Mouse (Mus musculus) lung, embryonic 15.5 days (tissue): ENCODE data around the gene Grid2. TPM values are rescaled to one million over a fixed set of nuclear protein-coding genes. Genes with fewer than 3 reads are reported as not detected.
"Not testable (repeated sequence)": the region's sequence is repeated elsewhere in the genome, so short reads cannot be mapped to it uniquely, and the experiment has no call there.

Experiments
- ATAC-seq: fragments of 200-750 bp; cut with Nextera tagmentation; 2 replicates; pipeline ENCODE4 v1.8.0; 2017; ENCODE audit warnings: moderate number of reproducible peaks, borderline replicate concordance; ENCODE audit not compliant: low FRiP score, low TSS enrichment; ENCODE audit errors: extremely low read depth
- H3K27ac ChIP-seq: fragments of 300-500 bp; sonication (generic); 2 replicates; pipeline ENCODE4 v1.5.1; 2015; ENCODE audit warnings: moderate library complexity, mild to moderate bottlenecking, inconsistent platforms
- H3K27me3 ChIP-seq: fragments of 300-500 bp; sonication (generic); 2 replicates; pipeline ENCODE4 v1.6.1; 2015; ENCODE audit warnings: inconsistent platforms
- H3K36me3 ChIP-seq: fragments of 300-500 bp; sonication (generic); 2 replicates; pipeline ENCODE4 v1.6.1; 2015; ENCODE audit warnings: inconsistent platforms
- H3K4me1 ChIP-seq: fragments of 300-500 bp; sonication (generic); 2 replicates; pipeline ENCODE4 v1.6.1; 2015; ENCODE audit warnings: inconsistent platforms
- H3K4me2 ChIP-seq: fragments of 300-500 bp; sonication (generic); 2 replicates; pipeline ENCODE4 v1.6.1; 2015; ENCODE audit warnings: inconsistent platforms, mild to moderate bottlenecking, moderate library complexity
- H3K4me3 ChIP-seq: fragments of 300-500 bp; sonication (generic); 2 replicates; pipeline ENCODE4 v1.5.1; 2015; ENCODE audit warnings: mild to moderate bottlenecking, inconsistent platforms
- H3K9ac ChIP-seq: fragments of 300-500 bp; sonication (generic); 2 replicates; pipeline ENCODE4 v1.6.1; 2015; ENCODE audit warnings: inconsistent platforms
- H3K9me3 ChIP-seq: fragments of 300-500 bp; sonication (generic); 2 replicates; pipeline ENCODE4 v1.6.1; 2016; ENCODE audit warnings: inconsistent platforms
- WGBS: fragments of 180-500 bp; shearing (Covaris S2); methylation state at CpG from one replicate; pipeline ENCODE4 v1.1.7; 2015; 5-methylcytosine and 5-hydroxymethylcytosine counted together
- polyA plus RNA-seq: library from polyadenylated mRNA; unstranded; fragments of >200 nt; fragmentation: Nextera tagmentation; extraction: Ambion mirVana; gene quantifications from 2 replicates; pipeline ENCODE4 v1.2.1, GENCODE M21; 2015

Gene Grid2
- polyA plus RNA-seq, 1 experiment from 2014 or later = 1.1 TPM

- Histone ChIP-seq H3K4me2 (no peak overlapping the region), H3K27ac (no peak overlapping the region), H3K9ac (no peak overlapping the region), H3K27me3 (no peaks in the 10 kb centered on the region), H3K36me3 (no peaks in the 10 kb centered on the region), H3K9me3 (no peaks in the 10 kb centered on the region), H3K4me1 (no peaks in the 10 kb centered on the region), H3K4me3 (no peak overlapping the region)
- WGBS = 62% methylated on average over 1 of the region's 1 CpGs
- ATAC-seq = no peak
Measured at GRCm38 (mm10) chr6:63417534-63417933, 161.9 kb downstream of the Grid2 start.

GRCm38 (mm10) chr6:63432751-63433150 lies 177.1 kb downstream of the Grid2 start:
- no peak overlapping the region for H3K9ac ChIP-seq
- H3K4me2 ChIP-seq = no peak overlapping the region
- H3K36me3 ChIP-seq = no peaks in the 10 kb centered on the region
- ATAC-seq = no peak
- H3K27ac ChIP-seq = no peak overlapping the region
- no peak overlapping the region for H3K4me3 ChIP-seq
- 75% methylated on average over 2 of the region's 2 CpGs for WGBS
- H3K9me3 ChIP-seq = no peaks in the 10 kb centered on the region
- H3K27me3 ChIP-seq = no peaks in the 10 kb centered on the region
- H3K4me1 ChIP-seq = no peaks in the 10 kb centered on the region

GRCm38 (mm10) chr6:63448175-63448574 lies 192.5 kb downstream of the Grid2 start:
- 50% methylated on average over 2 of the region's 2 CpGs for WGBS
- no peak for ATAC-seq
- H3K27ac ChIP-seq = no peak overlapping the region

GRCm38 (mm10) chr6:63482141-63482540 lies 226.5 kb downstream of the Grid2 start:
- no peak for ATAC-seq
- WGBS = 60% methylated on average over 1 of the region's 1 CpGs
- no peaks in the 10 kb centered on the region for H3K36me3 ChIP-seq

More at GRCm38 (mm10) chr6:63448175-63448574, 192.5 kb downstream of the Grid2 start:
- Histone ChIP-seq H3K4me2 (no peak overlapping the region), H3K9me3 (no peaks in the 10 kb centered on the region), H3K9ac (no peak overlapping the region), H3K27me3 (no peaks in the 10 kb centered on the region), H3K4me1 (no peaks in the 10 kb centered on the region), H3K36me3 (no peaks in the 10 kb centered on the region), H3K4me3 (no peak overlapping the region)

DNA sequence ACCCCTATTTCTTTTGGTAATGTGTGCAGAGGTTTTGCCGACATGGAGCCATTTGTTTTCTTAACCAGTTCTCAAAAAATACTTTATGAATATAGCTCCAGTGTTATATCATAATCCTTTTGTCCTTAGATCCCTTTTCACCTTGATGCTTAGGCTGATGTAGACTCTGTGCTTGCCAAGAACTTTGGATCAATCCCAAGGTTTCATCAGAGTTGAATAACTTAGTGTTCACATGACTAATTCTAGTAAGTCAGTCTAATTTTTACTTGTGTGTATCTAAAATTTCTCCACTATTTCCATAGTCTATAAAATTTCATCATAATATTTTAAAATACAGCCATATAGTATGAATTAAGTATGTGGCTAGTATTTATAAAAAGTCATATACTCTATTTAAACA lies 259.3 kb downstream of the Grid2 start:
- H3K27me3 ChIP-seq = no peaks in the 10 kb centered on the region
- no peaks in the 10 kb centered on the region for H3K36me3 ChIP-seq
- H3K9ac ChIP-seq = no peak overlapping the region
- ATAC-seq = no peak
- H3K27ac ChIP-seq = no peak overlapping the region
- H3K4me2 ChIP-seq = no peak overlapping the region
- H3K4me1 ChIP-seq = no peaks in the 10 kb centered on the region
- H3K9me3 ChIP-seq = no peaks in the 10 kb centered on the region
- H3K4me3 ChIP-seq = no peak overlapping the region
- WGBS = 85% methylated on average over 1 of the region's 1 CpGs

More at GRCm38 (mm10) chr6:63482141-63482540, 226.5 kb downstream of the Grid2 start:
- H3K27ac ChIP-seq = no peak overlapping the region
- H3K9ac ChIP-seq = no peak overlapping the region
- no peak overlapping the region for H3K4me3 ChIP-seq
- no peaks in the 10 kb centered on the region for H3K4me1 ChIP-seq
- H3K27me3 ChIP-seq = no peaks in the 10 kb centered on the region
- H3K4me2 ChIP-seq = no peak overlapping the region
- no peaks in the 10 kb centered on the region for H3K9me3 ChIP-seq

DNA sequence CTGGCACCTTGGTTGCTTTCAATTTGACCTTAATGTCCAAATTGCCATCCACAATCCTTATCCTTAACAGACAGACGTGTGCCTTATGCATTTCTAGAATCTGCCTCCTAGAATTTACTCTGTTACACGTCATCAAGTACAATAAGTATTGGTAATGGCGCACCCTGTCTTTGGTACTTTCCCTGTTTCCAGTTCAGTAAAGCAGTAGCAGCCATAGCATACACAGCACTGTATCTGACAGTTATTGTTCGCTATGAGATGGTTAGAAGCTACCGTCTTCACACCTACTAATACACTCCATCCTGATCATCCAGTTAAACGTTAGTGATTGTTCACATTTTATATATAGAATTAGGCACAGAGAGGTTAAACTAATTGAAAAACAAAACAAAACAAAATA lies 260.3 kb downstream of the Grid2 start:
- Histone ChIP-seq H3K4me2 (no peak overlapping the region), H3K36me3 (no peaks in the 10 kb centered on the region), H3K27ac (no peak overlapping the region), H3K27me3 (no peaks in the 10 kb centered on the region), H3K4me1 (no peaks in the 10 kb centered on the region), H3K9me3 (no peaks in the 10 kb centered on the region), H3K4me3 (no peak overlapping the region), H3K9ac (no peak overlapping the region)
- no peak for ATAC-seq
- WGBS = 73% methylated on average over 6 of the region's 6 CpGs

DNA sequence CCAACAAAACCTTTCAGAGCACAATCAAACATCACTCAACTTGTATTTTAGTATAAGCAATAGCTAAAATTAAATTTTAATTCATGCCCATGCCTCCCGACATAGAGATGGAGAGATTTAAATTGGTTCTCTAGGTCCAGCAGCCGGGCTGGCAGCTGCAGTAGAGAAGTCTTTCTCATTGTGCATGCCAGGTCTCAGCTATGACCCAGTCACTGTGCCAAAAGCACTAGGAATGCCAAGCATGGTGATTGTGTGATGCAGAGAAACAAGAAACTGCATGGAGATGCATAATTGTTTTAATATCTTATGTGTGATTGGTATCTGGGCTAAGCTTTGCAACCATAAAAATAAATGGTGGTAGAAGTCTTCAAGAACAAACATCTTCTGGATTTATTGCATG lies 276.1 kb downstream of the Grid2 start:
- H3K9me3 ChIP-seq = no peaks in the 10 kb centered on the region
- 70% methylated on average over 2 of the region's 2 CpGs for WGBS
- ATAC-seq = no peak
- no peak overlapping the region for H3K27ac ChIP-seq
- H3K4me2 ChIP-seq = no peak overlapping the region
- no peaks in the 10 kb centered on the region for H3K36me3 ChIP-seq
- H3K27me3 ChIP-seq = no peaks in the 10 kb centered on the region
- no peak overlapping the region for H3K4me3 ChIP-seq
- no peak overlapping the region for H3K9ac ChIP-seq
- no peaks in the 10 kb centered on the region for H3K4me1 ChIP-seq

DNA sequence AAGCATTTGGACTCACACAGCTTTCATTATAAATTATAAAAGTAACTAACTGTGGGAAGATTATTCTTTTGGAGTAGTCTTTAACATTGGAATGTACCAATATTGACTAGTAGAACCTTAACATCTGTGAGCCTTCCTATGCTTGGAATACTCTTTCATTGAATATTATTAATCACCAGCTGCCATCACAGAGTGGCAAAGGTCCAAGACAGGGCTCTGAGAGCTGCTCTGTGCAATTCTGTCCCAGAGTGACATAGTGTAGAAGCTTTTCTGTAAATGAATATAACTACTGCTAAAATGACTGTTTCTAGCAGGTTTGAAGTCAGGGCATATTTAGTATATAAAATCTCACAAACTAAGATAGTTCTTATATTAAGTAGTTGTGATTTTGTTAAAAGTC lies 277.2 kb downstream of the Grid2 start:
- Histone ChIP-seq H3K9ac (no peak overlapping the region), H3K27ac (no peak overlapping the region), H3K27me3 (no peaks in the 10 kb centered on the region), H3K36me3 (no peaks in the 10 kb centered on the region), H3K9me3 (no peaks in the 10 kb centered on the region), H3K4me1 (no peaks in the 10 kb centered on the region), H3K4me3 (no peak overlapping the region), H3K4me2 (no peak overlapping the region)
- no peak for ATAC-seq

GRCm38 (mm10) chr6:63547741-63548140 lies 292.1 kb downstream of the Grid2 start:
- H3K27me3 ChIP-seq = no peaks in the 10 kb centered on the region
- ATAC-seq = no peak

GRCm38 (mm10) chr6:63568741-63569140 lies 313.1 kb downstream of the Grid2 start:
- not testable (repeated sequence) for H3K4me3 ChIP-seq, H3K27ac ChIP-seq, H3K4me1 ChIP-seq, H3K9me3 ChIP-seq, H3K27me3 ChIP-seq, H3K9ac ChIP-seq, H3K4me2 ChIP-seq, H3K36me3 ChIP-seq, ATAC-seq
- WGBS = 86% methylated on average over 1 of the region's 1 CpGs

More at GRCm38 (mm10) chr6:63547741-63548140, 292.1 kb downstream of the Grid2 start:
- Histone ChIP-seq H3K9ac (no peak overlapping the region), H3K4me3 (no peak overlapping the region), H3K27ac (no peak overlapping the region), H3K4me2 (no peak overlapping the region), H3K4me1 (no peaks in the 10 kb centered on the region), H3K9me3 (no peaks in the 10 kb centered on the region), H3K36me3 (no peaks in the 10 kb centered on the region)
- 72% methylated on average over 4 of the region's 4 CpGs for WGBS

GRCm38 (mm10) chr6:63590681-63591080 lies 335.0 kb downstream of the Grid2 start:
- Histone ChIP-seq H3K9ac (no peak overlapping the region), H3K27ac (no peak overlapping the region), H3K36me3 (no peaks in the 10 kb centered on the region), H3K27me3 (no peaks in the 10 kb centered on the region), H3K4me2 (no peak overlapping the region), H3K9me3 (no peaks in the 10 kb centered on the region), H3K4me3 (no peak overlapping the region), H3K4me1 (no peaks in the 10 kb centered on the region)
- 60% methylated on average over 4 of the region's 4 CpGs for WGBS
- ATAC-seq = no peak

DNA sequence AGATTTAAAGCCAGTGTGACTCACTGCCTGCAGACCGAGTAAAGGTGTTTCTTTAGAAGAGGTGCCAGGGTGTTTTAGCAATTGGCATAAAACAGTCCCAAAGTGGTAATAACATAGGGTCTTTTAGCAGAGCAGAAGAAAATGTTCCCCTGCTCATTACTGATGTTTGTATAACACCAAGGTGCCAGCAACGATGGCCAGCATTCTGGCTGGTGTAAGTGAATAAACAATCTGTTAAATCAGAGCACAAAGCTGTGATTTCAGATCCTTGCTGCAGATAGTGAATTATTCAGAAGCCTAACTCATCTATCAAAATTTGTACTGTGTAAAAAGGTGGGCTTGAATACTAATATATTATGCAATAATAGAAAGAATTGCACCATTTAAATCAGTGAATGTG lies 353.9 kb downstream of the Grid2 start:
- H3K36me3 ChIP-seq = no peaks in the 10 kb centered on the region
- ATAC-seq = no peak
- H3K9ac ChIP-seq = no peak overlapping the region
- H3K4me2 ChIP-seq = no peak overlapping the region
- H3K4me1 ChIP-seq = no peaks in the 10 kb centered on the region
- H3K27me3 ChIP-seq = no peaks in the 10 kb centered on the region
- H3K4me3 ChIP-seq = no peak overlapping the region
- WGBS = 38% methylated on average over 2 of the region's 2 CpGs
- no peak overlapping the region for H3K27ac ChIP-seq
- no peaks in the 10 kb centered on the region for H3K9me3 ChIP-seq

- 83% methylated on average over 3 of the region's 3 CpGs for WGBS
Measured at GRCm38 (mm10) chr6:63635970-63636369, 380.3 kb downstream of the Grid2 start.

More at GRCm38 (mm10) chr6:63635970-63636369, 380.3 kb downstream of the Grid2 start:
- Histone ChIP-seq H3K36me3 (no peaks in the 10 kb centered on the region), H3K4me1 (no peaks in the 10 kb centered on the region), H3K9me3 (no peaks in the 10 kb centered on the region), H3K4me2 (no peak overlapping the region), H3K27ac (no peak overlapping the region), H3K9ac (no peak overlapping the region), H3K27me3 (no peaks in the 10 kb centered on the region), H3K4me3 (no peak overlapping the region)
- no peak for ATAC-seq
